Mouse (Mus musculus) spleen, adult 2 months (tissue): ENCODE measurements around the gene Marc1. TPM values are rescaled to one million over a fixed set of nuclear protein-coding genes. Genes with fewer than 3 reads are reported as not detected.
A peak's percentile ranks its signal among the peaks of the same experiment; 100 is the strongest.

ENCODE experiments used
- DNase-seq, 2 experiments: peaks; one replicate each; pipeline versions ENCODE4 v3.0.0 to v3.0.0-alpha.2; 2012 to 2021; ENCODE audit warnings: low spot score in 2 of 2, low read depth in 1 of 2
- H3K27ac ChIP-seq: fragments of 200-500 bp; 2 replicates; pipeline ENCODE4 v1.5.1; 2012; ENCODE audit warnings: low read length, inconsistent platforms; ENCODE audit not compliant: insufficient read depth
- H3K27me3 ChIP-seq: fragments of 200-500 bp; 2 replicates; pipeline ENCODE4 v1.6.1; 2012; ENCODE audit warnings: mild to moderate bottlenecking, moderate library complexity, low read length, inconsistent platforms; ENCODE audit not compliant: control insufficient read depth, insufficient read depth
- H3K36me3 ChIP-seq: fragments of 200-500 bp; 2 replicates; pipeline ENCODE4 v1.6.1; 2012; ENCODE audit warnings: mild to moderate bottlenecking, low read length, inconsistent platforms; ENCODE audit not compliant: control insufficient read depth, insufficient read depth
- H3K4me1 ChIP-seq: fragments of 200-500 bp; 2 replicates; pipeline ENCODE4 v1.6.1; 2011; ENCODE audit warnings: inconsistent platforms; ENCODE audit not compliant: control insufficient read depth, insufficient read depth, insufficient read length
- H3K4me3 ChIP-seq: fragments of 200-500 bp; 2 replicates; pipeline ENCODE4 v1.5.1; 2011; ENCODE audit warnings: mild to moderate bottlenecking, inconsistent platforms; ENCODE audit not compliant: insufficient read depth, insufficient read length; ENCODE audit errors: extremely low read depth
- CTCF ChIP-seq: fragments of 200-500 bp; IDR thresholded peaks from 2 replicates; pipeline ENCODE4 v1.5.1; 2011; ENCODE audit warnings: mild to moderate bottlenecking, inconsistent platforms; ENCODE audit not compliant: insufficient read depth, insufficient read length, insufficient replicate concordance; ENCODE audit errors: extremely low read depth
- POLR2A ChIP-seq: fragments of 200-500 bp; IDR thresholded peaks from 2 replicates; pipeline ENCODE4 v1.6.1; 2011; ENCODE audit warnings: low read depth, low read length, inconsistent platforms
- WGBS: fragments of 180-500 bp; shearing (Covaris S2); methylation state at CpG from one replicate; pipeline ENCODE4 v1.1.7; 2018; 5-methylcytosine and 5-hydroxymethylcytosine counted together
- polyA plus RNA-seq: library from polyadenylated mRNA; depleted of rRNA; stranded (reverse); fragments of >200 nt; gene quantifications from 2 replicates; pipeline ENCODE4 v1.2.3, GENCODE M21; 2012

Gene Marc1
- polyA plus RNA-seq, 1 experiment: 0.07 TPM

DNA sequence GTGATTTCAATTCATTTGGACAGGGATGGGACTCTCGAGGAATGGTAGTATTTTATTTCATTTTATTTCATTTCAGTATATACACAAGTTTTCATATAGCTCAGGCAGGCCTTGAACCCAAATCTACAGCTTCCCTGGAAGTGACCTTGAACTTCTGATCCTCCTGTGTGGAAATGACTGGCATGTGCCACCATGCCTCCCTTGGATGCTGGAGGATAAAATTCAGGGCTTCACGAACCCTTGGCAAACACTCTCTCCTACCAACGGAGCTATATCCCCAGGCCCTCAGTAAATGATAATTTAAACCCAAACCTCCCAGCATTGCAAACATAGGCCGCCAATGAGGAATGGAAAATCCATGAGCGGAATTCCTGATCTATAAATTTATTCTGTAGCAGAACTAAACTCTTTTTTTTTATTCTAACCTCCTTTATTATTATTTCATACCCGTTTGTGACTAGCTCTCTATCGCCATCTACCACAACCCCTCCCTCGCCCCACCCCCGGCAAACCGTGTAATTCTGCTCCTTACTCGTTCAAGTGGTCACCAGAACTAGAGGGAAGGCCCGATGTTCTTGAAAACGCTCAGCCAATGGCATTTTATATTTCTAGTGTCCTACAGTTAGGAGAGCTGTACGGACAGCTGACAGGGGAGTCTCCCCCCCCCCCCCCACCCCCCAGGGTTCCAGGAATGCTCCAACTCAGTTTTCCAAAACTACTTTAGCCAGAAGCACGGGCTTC is 33.4 kb upstream of the Marc1 start:
- TF ChIP-seq CTCF: no peak
- no peak for TF ChIP-seq POLR2A
- Histone ChIP-seq H3K27me3 (no peaks in the 10 kb centered on the region), H3K4me3 (peak overlapping the region; percentile 78; the same call in 1 of the 2 replicates), H3K36me3 (peaks cover 10% of the 10 kb centered on the region), H3K27ac (0 out of 2 replicates have a peak overlapping the region, but pooled peaks have one; percentile 82), H3K4me1 (peaks cover 20% of the 10 kb centered on the region)
- no peak for DNase-seq
- WGBS: 19% methylated on average over 15 of the region's 15 CpGs

GRCm38 (mm10) chr1:184837649-184838048 is 26.5 kb upstream of the Marc1 start:
- Histone ChIP-seq H3K27me3 (no peaks in the 10 kb centered on the region), H3K27ac (no peak overlapping the region), H3K4me3 (no peak overlapping the region), H3K4me1 (peaks cover 5% of the 10 kb centered on the region; the same call in 1 of the 2 replicates), H3K36me3 (peaks cover 29% of the 10 kb centered on the region)
- DNase-seq: no peak
- TF ChIP-seq CTCF: no peak
- WGBS: 75% methylated on average over 4 of the region's 4 CpGs

- WGBS: 92% methylated on average over 5 of the region's 5 CpGs
These were observed 25.2 kb upstream of the Marc1 start for GRCm38 (mm10) chr1:184836350-184836749.

DNA sequence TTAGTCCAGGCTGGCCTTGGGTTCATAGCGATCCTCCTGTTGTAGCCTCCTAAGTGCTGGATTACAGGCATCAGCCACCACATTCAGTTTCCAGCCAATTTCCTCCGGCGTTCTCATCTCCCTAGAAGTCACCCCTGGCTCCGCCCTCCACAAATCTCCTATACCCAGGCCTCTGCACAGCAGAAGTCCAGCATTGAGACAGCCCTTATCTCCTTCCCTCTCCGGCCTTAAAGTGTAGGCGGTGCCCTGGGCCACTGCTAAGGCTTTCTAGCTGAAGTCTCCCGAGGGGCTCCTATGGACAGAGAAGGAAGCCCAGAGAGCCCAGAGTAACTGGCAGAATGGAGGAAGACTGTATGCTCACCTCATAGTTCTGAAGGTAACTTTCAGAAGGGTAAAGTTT is 22.4 kb upstream of the Marc1 start:
- no peak for DNase-seq
- H3K27ac ChIP-seq: no peak overlapping the region
- no peak for TF ChIP-seq POLR2A
- TF ChIP-seq CTCF: no peak
- no peaks in the 10 kb centered on the region for H3K4me1 ChIP-seq
- peaks cover 30% of the 10 kb centered on the region for H3K36me3 ChIP-seq
- no peaks in the 10 kb centered on the region for H3K27me3 ChIP-seq
- no peak overlapping the region for H3K4me3 ChIP-seq
- 98% methylated on average over 7 of the region's 7 CpGs for WGBS

More at GRCm38 (mm10) chr1:184836350-184836749, 25.2 kb upstream of the Marc1 start:
- Histone ChIP-seq H3K4me1 (no peaks in the 10 kb centered on the region), H3K27ac (no peak overlapping the region), H3K4me3 (no peak overlapping the region), H3K27me3 (no peaks in the 10 kb centered on the region), H3K36me3 (peaks cover 38% of the 10 kb centered on the region)
- TF ChIP-seq CTCF (no peak), POLR2A (no peak)
- no peak for DNase-seq

DNA sequence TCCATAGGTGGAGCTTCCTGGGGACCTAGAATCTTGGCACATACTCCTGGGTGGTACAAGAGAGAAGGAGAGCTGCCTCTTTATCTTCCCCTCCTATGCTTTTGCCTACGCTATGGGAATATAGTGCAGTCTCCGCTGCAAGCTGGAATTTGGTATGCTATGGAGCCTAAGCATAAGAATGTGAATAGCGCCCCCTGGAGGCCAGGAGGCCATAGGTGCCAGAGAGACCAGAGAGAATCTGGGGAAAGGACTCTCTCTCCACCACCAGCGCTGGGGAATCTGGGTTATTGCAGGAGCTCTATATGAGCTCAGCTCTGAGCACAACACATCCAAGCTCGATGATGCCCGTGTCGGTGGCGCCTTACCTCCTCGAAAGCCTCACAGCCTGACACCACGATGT is 21.1 kb upstream of the Marc1 start:
- Histone ChIP-seq H3K36me3 (peaks cover 28% of the 10 kb centered on the region), H3K4me3 (no peak overlapping the region), H3K27me3 (no peaks in the 10 kb centered on the region), H3K27ac (no peak overlapping the region), H3K4me1 (no peaks in the 10 kb centered on the region)
- WGBS: 95% methylated on average over 10 of the region's 10 CpGs
- DNase-seq: no peak
- TF ChIP-seq POLR2A: no peak
- peak; percentile 22; the same call in 1 of the 2 replicates for TF ChIP-seq CTCF

DNA sequence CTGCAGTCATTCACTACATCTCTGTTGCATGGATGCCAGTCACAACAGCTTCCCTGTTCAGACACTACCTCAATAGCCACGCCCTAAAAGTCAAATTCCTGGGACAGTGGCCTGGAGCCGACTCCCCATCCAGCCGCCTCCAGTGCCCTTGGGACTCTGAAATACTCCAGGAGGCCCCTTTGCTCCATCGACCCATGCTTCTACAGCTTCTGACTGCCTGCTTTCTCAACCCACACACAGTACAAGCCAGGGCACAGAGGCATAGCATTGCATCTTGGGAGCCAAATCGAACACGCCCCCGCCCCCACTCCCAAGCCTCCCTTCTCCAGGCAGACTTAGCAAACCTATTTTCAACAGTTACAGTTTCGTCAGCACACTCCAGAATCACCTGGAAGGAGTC is 18.8 kb upstream of the Marc1 start:
- TF ChIP-seq CTCF (no peak), POLR2A (no peak)
- peaks cover 24% of the 10 kb centered on the region for H3K36me3 ChIP-seq
- no peak for DNase-seq
- no peaks in the 10 kb centered on the region for H3K27me3 ChIP-seq
- H3K27ac ChIP-seq: no peak overlapping the region
- H3K4me1 ChIP-seq: no peaks in the 10 kb centered on the region
- WGBS: 90% methylated on average over 8 of the region's 8 CpGs
- H3K4me3 ChIP-seq: no peak overlapping the region

DNA sequence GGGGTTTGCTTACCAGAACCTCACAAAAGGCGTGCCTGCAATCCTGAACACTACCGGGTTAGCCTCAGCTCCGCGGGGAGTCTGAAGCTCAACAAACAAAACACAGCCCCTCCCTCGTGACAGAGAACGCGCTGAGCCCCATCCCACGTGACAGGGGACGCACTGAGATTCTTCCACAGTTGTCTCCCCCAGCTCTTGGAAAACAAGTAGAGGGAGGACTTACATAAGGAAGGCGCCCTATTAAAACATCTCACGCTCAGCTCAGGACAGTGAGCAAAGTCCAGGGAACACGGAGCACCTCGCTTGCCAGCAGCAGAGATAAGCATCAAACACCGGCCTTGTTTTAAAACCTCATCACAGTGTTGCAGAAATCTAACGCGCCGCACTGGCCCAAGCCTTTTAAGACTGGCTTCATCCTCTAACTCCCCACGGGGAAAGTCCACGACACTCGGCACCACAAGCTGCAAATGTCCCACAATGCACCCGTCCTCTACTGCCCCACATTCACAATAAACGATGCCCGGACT is 16.1 kb upstream of the Marc1 start:
- Histone ChIP-seq H3K36me3 (peaks cover 16% of the 10 kb centered on the region), H3K4me3 (no peak overlapping the region), H3K27ac (no peak overlapping the region), H3K4me1 (no peaks in the 10 kb centered on the region), H3K27me3 (no peaks in the 10 kb centered on the region)
- 91% methylated on average over 23 of the region's 23 CpGs for WGBS
- no peak for TF ChIP-seq CTCF
- no peak for TF ChIP-seq POLR2A
- no peak for DNase-seq
